Mouse (Mus musculus) heart, postnatal 25 days (tissue): ENCODE measurements around the gene Shroom2. TPM values are rescaled to one million over a fixed set of nuclear protein-coding genes. Genes with fewer than 3 reads are reported as not detected.

ENCODE experiments used
- total RNA-seq, 2 experiments: library from RNA; stranded (reverse); gene quantifications; 2 replicates each; pipeline ENCODE4 v1.2.3; 2021

Shroom2 gene
- total RNA-seq, 2 experiments from 2014 or later: 2.9 to 4.7 TPM

Other genes with a start within 250 kb of the Shroom2 start
- gene Cldn34a, start 206.1 kb downstream of the Shroom2 start, total RNA-seq: not detected
- not detected for gene Gpr143, start 12.5 kb upstream of the Shroom2 start, total RNA-seq
- not detected for gene Usp51, start 237.0 kb upstream of the Shroom2 start, total RNA-seq